Mouse (Mus musculus): ENCODE data around the gene Csta1. TPM values are rescaled to one million over a fixed set of nuclear protein-coding genes. Genes with fewer than 3 reads are reported as not detected.
"Not testable (repeated sequence)": the region's sequence is repeated elsewhere in the genome, so short reads cannot be mapped to it uniquely, and the experiment has no call there.

Gene Csta1
- polyA plus RNA-seq, 1 experiment from 2014 or later = 0.15 TPM

GRCm38 (mm10) chr16:36102211-36102610, 28.8 kb downstream of the Csta1 start:
- no peak for ATAC-seq (ENCODE audit: low FRiP score)
- WGBS = 85% methylated on average over 1 of the region's 1 CpGs
- no peak overlapping the region for H3K4me3 ChIP-seq (ENCODE audit: low read depth, low read length)
- H3K4me1 ChIP-seq (replicated peaks; ENCODE audit: control insufficient read depth, insufficient read depth, low read length) = no peaks in the 10 kb centered on the region
- H3K27me3 ChIP-seq (ENCODE audit: control insufficient read depth, insufficient read depth, low read length) = no peaks in the 10 kb centered on the region
- no peak overlapping the region for H3K9ac ChIP-seq (ENCODE audit: low read depth, low read length)
- no peaks in the 10 kb centered on the region for H3K9me3 ChIP-seq (ENCODE audit: control insufficient read depth, low read length)
- H3K4me2 ChIP-seq (replicated peaks; ENCODE audit: low read depth, low read length) = no peak overlapping the region
- no peak for DNase-seq (ENCODE audit: low spot score)
- H3K27ac ChIP-seq (ENCODE audit: low read depth, low read length) = no peak overlapping the region
- H3K36me3 ChIP-seq (ENCODE audit: control insufficient read depth, insufficient read depth, low read length) = no peaks in the 10 kb centered on the region

GRCm38 (mm10) chr16:36101526-36101925, 29.5 kb downstream of the Csta1 start:
- H3K9ac ChIP-seq (ENCODE audit: low read depth, low read length) = no peak overlapping the region
- ATAC-seq (ENCODE audit: low FRiP score) (no peak), DNase-seq (ENCODE audit: low spot score) (no peak)
- H3K27me3 ChIP-seq (ENCODE audit: control insufficient read depth, insufficient read depth, low read length) = no peaks in the 10 kb centered on the region
- H3K4me1 ChIP-seq (replicated peaks; ENCODE audit: control insufficient read depth, insufficient read depth, low read length) = no peaks in the 10 kb centered on the region
- no peaks in the 10 kb centered on the region for H3K9me3 ChIP-seq (ENCODE audit: control insufficient read depth, low read length)
- no peak overlapping the region for H3K4me2 ChIP-seq (replicated peaks; ENCODE audit: low read depth, low read length)
- H3K36me3 ChIP-seq (ENCODE audit: control insufficient read depth, insufficient read depth, low read length) = no peaks in the 10 kb centered on the region
- WGBS = 83% methylated on average over 1 of the region's 1 CpGs
- H3K4me3 ChIP-seq (ENCODE audit: low read depth, low read length) = no peak overlapping the region
- no peak overlapping the region for H3K27ac ChIP-seq (ENCODE audit: low read depth, low read length)

GRCm38 (mm10) chr16:36097813-36098499, 33.1 kb downstream of the Csta1 start:
- not testable (repeated sequence) for DNase-seq (ENCODE audit: low spot score); H3K4me1 ChIP-seq (replicated peaks; ENCODE audit: control insufficient read depth, insufficient read depth, low read length); H3K4me2 ChIP-seq (replicated peaks; ENCODE audit: low read depth, low read length); ATAC-seq (ENCODE audit: low FRiP score); H3K9ac ChIP-seq (ENCODE audit: low read depth, low read length); H3K36me3 ChIP-seq (ENCODE audit: control insufficient read depth, insufficient read depth, low read length); H3K27me3 ChIP-seq (ENCODE audit: control insufficient read depth, insufficient read depth, low read length); H3K27ac ChIP-seq (ENCODE audit: low read depth, low read length); H3K4me3 ChIP-seq (ENCODE audit: low read depth, low read length); H3K9me3 ChIP-seq (ENCODE audit: control insufficient read depth, low read length)
- WGBS = 92% methylated on average over 12 of the region's 12 CpGs

GRCm38 (mm10) chr16:36094079-36094478, 37.0 kb downstream of the Csta1 start:
- no peak for ATAC-seq (ENCODE audit: low FRiP score)
- 88% methylated on average over 3 of the region's 3 CpGs for WGBS
- H3K27me3 ChIP-seq (ENCODE audit: control insufficient read depth, insufficient read depth, low read length) = no peaks in the 10 kb centered on the region

GRCm38 (mm10) chr16:36090785-36091509, 40.1 kb downstream of the Csta1 start:
- H3K27me3 ChIP-seq (ENCODE audit: control insufficient read depth, insufficient read depth, low read length) = no peaks in the 10 kb centered on the region
- H3K4me1 ChIP-seq (replicated peaks; ENCODE audit: control insufficient read depth, insufficient read depth, low read length) = no peaks in the 10 kb centered on the region
- H3K36me3 ChIP-seq (ENCODE audit: control insufficient read depth, insufficient read depth, low read length) = no peaks in the 10 kb centered on the region
- H3K27ac ChIP-seq (ENCODE audit: low read depth, low read length) = no peak overlapping the region
- DNase-seq (ENCODE audit: low spot score) (no peak), ATAC-seq (ENCODE audit: low FRiP score) (no peak)
- no peak overlapping the region for H3K4me2 ChIP-seq (replicated peaks; ENCODE audit: low read depth, low read length)
- WGBS = 86% methylated on average over 11 of the region's 11 CpGs
- H3K4me3 ChIP-seq (ENCODE audit: low read depth, low read length) = no peak overlapping the region
- no peaks in the 10 kb centered on the region for H3K9me3 ChIP-seq (ENCODE audit: control insufficient read depth, low read length)
- no peak overlapping the region for H3K9ac ChIP-seq (ENCODE audit: low read depth, low read length)

More at GRCm38 (mm10) chr16:36094079-36094478, 37.0 kb downstream of the Csta1 start:
- Histone ChIP-seq H3K36me3 (ENCODE audit: control insufficient read depth, insufficient read depth, low read length) (no peaks in the 10 kb centered on the region), H3K27ac (ENCODE audit: low read depth, low read length) (no peak overlapping the region), H3K9ac (ENCODE audit: low read depth, low read length) (no peak overlapping the region), H3K4me3 (ENCODE audit: low read depth, low read length) (no peak overlapping the region), H3K9me3 (ENCODE audit: control insufficient read depth, low read length) (no peaks in the 10 kb centered on the region), H3K4me1 (replicated peaks; ENCODE audit: control insufficient read depth, insufficient read depth, low read length) (no peaks in the 10 kb centered on the region), H3K4me2 (replicated peaks; ENCODE audit: low read depth, low read length) (no peak overlapping the region)
- no peak for DNase-seq (ENCODE audit: low spot score)

GRCm38 (mm10) chr16:36089850-36090616, 41.0 kb downstream of the Csta1 start:
- DNase-seq (ENCODE audit: low spot score) (no peak), ATAC-seq (ENCODE audit: low FRiP score) (no peak)
- H3K27ac ChIP-seq (ENCODE audit: low read depth, low read length) = no peak overlapping the region
- no peak overlapping the region for H3K4me3 ChIP-seq (ENCODE audit: low read depth, low read length)
- no peaks in the 10 kb centered on the region for H3K36me3 ChIP-seq (ENCODE audit: control insufficient read depth, insufficient read depth, low read length)
- no peak overlapping the region for H3K4me2 ChIP-seq (replicated peaks; ENCODE audit: low read depth, low read length)
- no peaks in the 10 kb centered on the region for H3K27me3 ChIP-seq (ENCODE audit: control insufficient read depth, insufficient read depth, low read length)
- H3K4me1 ChIP-seq (replicated peaks; ENCODE audit: control insufficient read depth, insufficient read depth, low read length) = no peaks in the 10 kb centered on the region
- H3K9ac ChIP-seq (ENCODE audit: low read depth, low read length) = no peak overlapping the region
- WGBS = 83% methylated on average over 8 of the region's 8 CpGs
- H3K9me3 ChIP-seq (ENCODE audit: control insufficient read depth, low read length) = no peaks in the 10 kb centered on the region

GRCm38 (mm10) chr16:36089065-36089464, 42.0 kb downstream of the Csta1 start:
- Histone ChIP-seq H3K27ac (ENCODE audit: low read depth, low read length) (no peak overlapping the region), H3K4me2 (replicated peaks; ENCODE audit: low read depth, low read length) (no peak overlapping the region), H3K9me3 (ENCODE audit: control insufficient read depth, low read length) (no peaks in the 10 kb centered on the region), H3K4me1 (replicated peaks; ENCODE audit: control insufficient read depth, insufficient read depth, low read length) (no peaks in the 10 kb centered on the region), H3K27me3 (ENCODE audit: control insufficient read depth, insufficient read depth, low read length) (no peaks in the 10 kb centered on the region), H3K9ac (ENCODE audit: low read depth, low read length) (no peak overlapping the region), H3K4me3 (ENCODE audit: low read depth, low read length) (no peak overlapping the region), H3K36me3 (ENCODE audit: control insufficient read depth, insufficient read depth, low read length) (no peaks in the 10 kb centered on the region)
- WGBS = 82% methylated on average over 7 of the region's 7 CpGs
- DNase-seq (ENCODE audit: low spot score) = no peak
- no peak for ATAC-seq (ENCODE audit: low FRiP score)

- no peak for ATAC-seq (ENCODE audit: low FRiP score)
- Histone ChIP-seq H3K4me2 (replicated peaks; ENCODE audit: low read depth, low read length) (no peak overlapping the region), H3K9me3 (ENCODE audit: control insufficient read depth, low read length) (no peaks in the 10 kb centered on the region), H3K9ac (ENCODE audit: low read depth, low read length) (no peak overlapping the region), H3K27ac (ENCODE audit: low read depth, low read length) (no peak overlapping the region), H3K27me3 (ENCODE audit: control insufficient read depth, insufficient read depth, low read length) (no peaks in the 10 kb centered on the region), H3K36me3 (ENCODE audit: control insufficient read depth, insufficient read depth, low read length) (no peaks in the 10 kb centered on the region), H3K4me1 (replicated peaks; ENCODE audit: control insufficient read depth, insufficient read depth, low read length) (no peaks in the 10 kb centered on the region), H3K4me3 (ENCODE audit: low read depth, low read length) (no peak overlapping the region)
- no peak for DNase-seq (ENCODE audit: low spot score)
- WGBS = 87% methylated on average over 4 of the region's 4 CpGs
Observed at GRCm38 (mm10) chr16:36087846-36088245, 43.2 kb downstream of the Csta1 start.

Measured in hindbrain, embryonic 11.5 days (tissue).